Mouse (Mus musculus) liver, adult 2 months (tissue): ENCODE measurements around the gene Ankrd39. TPM values are rescaled to one million over a fixed set of nuclear protein-coding genes. Genes with fewer than 3 reads are reported as not detected.

Experiments used
- DNase-seq: peaks from one replicate; pipeline ENCODE4 v3.0.0-alpha.2; 2011; ENCODE audit warnings: low read depth, low spot score; ENCODE audit errors: extremely low read depth
- H3K27ac ChIP-seq: fragments of 200-500 bp; replicated peaks from 2 replicates; pipeline ENCODE4 v1.5.1; 2012; ENCODE audit warnings: low read depth, mild to moderate bottlenecking, control low read depth, inconsistent platforms, low read length; ENCODE audit not compliant: insufficient read depth
- H3K27me3 ChIP-seq: fragments of 200-500 bp; 2 replicates; pipeline ENCODE4 v1.6.1; 2012; ENCODE audit warnings: mild to moderate bottlenecking, moderate library complexity, low read length, inconsistent platforms; ENCODE audit not compliant: control insufficient read depth, insufficient read depth
- H3K36me3 ChIP-seq: fragments of 200-500 bp; 2 replicates; pipeline ENCODE4 v1.6.1; 2012; ENCODE audit warnings: low read length, inconsistent platforms; ENCODE audit not compliant: control insufficient read depth, insufficient read depth
- H3K4me1 ChIP-seq: fragments of 200-500 bp; 2 replicates; pipeline ENCODE4 v1.6.1; 2011; ENCODE audit warnings: low read length; ENCODE audit not compliant: control insufficient read depth, insufficient read depth
- H3K4me3 ChIP-seq: fragments of 200-500 bp; 2 replicates; pipeline ENCODE4 v1.5.1; 2011; ENCODE audit warnings: low read depth, mild to moderate bottlenecking, control low read depth, low read length, moderate library complexity; ENCODE audit not compliant: insufficient read depth
- H3K79me2 ChIP-seq: fragments of 200-500 bp; 2 replicates; pipeline ENCODE4 v1.6.1; 2012; ENCODE audit warnings: inconsistent platforms, mild to moderate bottlenecking, low read length, moderate library complexity; ENCODE audit not compliant: control insufficient read depth, insufficient read depth
- H3K9ac ChIP-seq: fragments of 200-500 bp; 2 replicates; pipeline ENCODE4 v1.6.1; 2012; ENCODE audit warnings: low read depth, mild to moderate bottlenecking, control low read depth, inconsistent platforms, low read length
- CTCF ChIP-seq: fragments of 200-500 bp; IDR thresholded peaks from 2 replicates; pipeline ENCODE4 v1.5.1; 2011; ENCODE audit warnings: low read depth, low read length, control low read depth
- POLR2A ChIP-seq: fragments of 200-500 bp; IDR thresholded peaks from 2 replicates; pipeline ENCODE4 v1.6.1; 2011; ENCODE audit warnings: low read length, control low read depth; ENCODE audit not compliant: insufficient read depth; ENCODE audit errors: extremely low read depth
- WGBS: fragments of 180-500 bp; shearing (Covaris S2); methylation state at CpG from one replicate; pipeline ENCODE4 v1.1.7; 2018; 5-methylcytosine and 5-hydroxymethylcytosine counted together
- polyA plus RNA-seq: library from polyadenylated mRNA; depleted of rRNA; stranded (reverse); fragments of >200 nt; gene quantifications from 2 replicates; pipeline ENCODE4 v1.2.3, GENCODE M21; 2012
- total RNA-seq: library from RNA; depleted of rRNA; stranded (reverse); fragments of >200 nt; gene quantifications from 2 replicates; pipeline ENCODE4 v1.2.3, GENCODE M21; 2014

The Ankrd39 gene
- total and polyA plus RNA-seq, 2 experiments: 2.6 to 9.4 TPM

DNA sequence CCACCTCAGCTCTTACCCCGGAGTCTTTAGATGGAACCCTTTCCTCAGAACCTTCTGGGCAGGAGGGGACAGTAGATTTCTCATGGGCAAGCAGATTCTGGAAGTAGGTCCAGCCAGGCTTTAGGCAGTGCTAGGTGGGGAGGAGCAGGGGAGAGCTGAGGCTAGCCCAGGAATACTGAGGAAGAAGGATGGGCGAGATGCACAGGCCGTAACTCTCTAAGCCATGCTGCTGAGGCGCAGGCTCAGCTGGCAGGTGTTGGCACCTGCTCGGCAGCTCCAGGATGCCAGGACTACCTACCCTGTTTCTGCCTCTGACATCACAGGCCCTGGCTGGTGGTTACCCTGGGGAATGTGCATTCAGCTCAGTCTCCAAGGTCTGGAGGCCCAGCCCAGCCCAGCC is 23.1 kb upstream of the Ankrd39 start:
- Histone ChIP-seq H3K27ac (0 out of 2 replicates have a peak overlapping the region, but pooled peaks have one; percentile 10), H3K9ac (no peak overlapping the region), H3K4me1 (peaks cover 5% of the 10 kb centered on the region; the same call in 1 of the 2 replicates), H3K36me3 (no peaks in the 10 kb centered on the region), H3K27me3 (no peaks in the 10 kb centered on the region), H3K4me3 (no peak overlapping the region), H3K79me2 (no peaks in the 10 kb centered on the region)
- WGBS: 92% methylated on average over 5 of the region's 5 CpGs
- DNase-seq: no peak
- TF ChIP-seq POLR2A (no peak), CTCF (no peak)

DNA sequence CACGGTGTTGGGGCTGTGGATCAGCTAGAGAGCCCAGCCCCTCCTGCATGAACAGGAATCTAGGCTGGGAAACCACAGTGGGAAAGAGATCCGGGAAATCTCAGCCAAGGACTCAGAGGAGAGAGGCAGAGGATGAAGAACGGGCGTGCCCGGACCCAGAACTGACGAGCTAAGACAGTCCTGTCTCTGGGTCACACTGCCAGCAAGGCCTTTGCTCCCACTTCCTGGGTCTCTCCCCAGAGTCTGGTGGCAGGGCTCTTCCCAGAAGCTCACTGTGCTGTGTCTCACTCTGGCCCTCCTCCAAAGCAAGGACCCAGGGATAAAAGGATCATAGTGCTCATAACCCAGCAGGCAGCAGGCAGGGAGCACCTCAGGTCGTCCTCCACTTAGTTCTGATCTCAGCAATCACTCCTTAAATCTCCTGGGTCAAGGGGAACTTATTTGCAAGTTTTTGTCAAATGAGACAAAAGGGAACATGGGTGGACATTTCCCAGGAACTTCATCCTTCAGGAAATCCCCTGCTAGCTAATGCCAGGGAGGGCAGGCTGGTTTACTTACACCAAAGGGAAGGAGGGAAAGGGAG is 22.5 kb upstream of the Ankrd39 start:
- peak overlapping the region; percentile 48 for H3K27ac ChIP-seq
- TF ChIP-seq CTCF (no peak), POLR2A (no peak)
- DNase-seq: no peak
- H3K9ac ChIP-seq: 0 out of 2 replicates have a peak overlapping the region, but pooled peaks have one; percentile 11
- no peak overlapping the region for H3K4me3 ChIP-seq
- H3K36me3 ChIP-seq: no peaks in the 10 kb centered on the region
- H3K79me2 ChIP-seq: no peaks in the 10 kb centered on the region
- H3K4me1 ChIP-seq: peaks cover 5% of the 10 kb centered on the region; the same call in 1 of the 2 replicates
- H3K27me3 ChIP-seq: no peaks in the 10 kb centered on the region
- WGBS: 64% methylated on average over 7 of the region's 7 CpGs

DNA sequence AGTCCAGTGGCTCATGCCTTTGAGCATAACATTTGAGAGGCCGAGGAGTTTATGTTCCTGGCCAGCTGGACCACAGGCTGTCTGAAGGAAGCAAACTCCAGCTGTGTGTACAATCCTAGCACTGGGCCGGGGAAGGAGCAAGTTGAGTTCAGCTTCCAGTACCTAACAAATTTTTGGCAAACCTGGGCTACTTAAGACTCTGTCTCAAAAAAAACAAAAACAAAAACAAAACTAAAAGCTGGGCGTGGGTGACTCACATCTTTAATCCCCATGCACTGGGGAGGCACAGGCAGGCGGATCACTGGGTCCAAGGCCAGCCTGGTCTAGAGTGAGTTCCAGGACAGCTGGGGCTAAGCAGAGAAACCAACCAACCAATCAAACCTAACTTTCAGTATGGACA is 21.5 kb upstream of the Ankrd39 start:
- TF ChIP-seq CTCF: no peak
- Histone ChIP-seq H3K4me1 (peaks cover 6% of the 10 kb centered on the region; the same call in 1 of the 2 replicates), H3K27ac (peak overlapping the region; percentile 48; the same call in 1 of the 2 replicates), H3K79me2 (no peaks in the 10 kb centered on the region), H3K9ac (no peak overlapping the region), H3K4me3 (no peak overlapping the region), H3K36me3 (no peaks in the 10 kb centered on the region), H3K27me3 (no peaks in the 10 kb centered on the region)
- no peak for DNase-seq
- 71% methylated on average over 4 of the region's 4 CpGs for WGBS

DNA sequence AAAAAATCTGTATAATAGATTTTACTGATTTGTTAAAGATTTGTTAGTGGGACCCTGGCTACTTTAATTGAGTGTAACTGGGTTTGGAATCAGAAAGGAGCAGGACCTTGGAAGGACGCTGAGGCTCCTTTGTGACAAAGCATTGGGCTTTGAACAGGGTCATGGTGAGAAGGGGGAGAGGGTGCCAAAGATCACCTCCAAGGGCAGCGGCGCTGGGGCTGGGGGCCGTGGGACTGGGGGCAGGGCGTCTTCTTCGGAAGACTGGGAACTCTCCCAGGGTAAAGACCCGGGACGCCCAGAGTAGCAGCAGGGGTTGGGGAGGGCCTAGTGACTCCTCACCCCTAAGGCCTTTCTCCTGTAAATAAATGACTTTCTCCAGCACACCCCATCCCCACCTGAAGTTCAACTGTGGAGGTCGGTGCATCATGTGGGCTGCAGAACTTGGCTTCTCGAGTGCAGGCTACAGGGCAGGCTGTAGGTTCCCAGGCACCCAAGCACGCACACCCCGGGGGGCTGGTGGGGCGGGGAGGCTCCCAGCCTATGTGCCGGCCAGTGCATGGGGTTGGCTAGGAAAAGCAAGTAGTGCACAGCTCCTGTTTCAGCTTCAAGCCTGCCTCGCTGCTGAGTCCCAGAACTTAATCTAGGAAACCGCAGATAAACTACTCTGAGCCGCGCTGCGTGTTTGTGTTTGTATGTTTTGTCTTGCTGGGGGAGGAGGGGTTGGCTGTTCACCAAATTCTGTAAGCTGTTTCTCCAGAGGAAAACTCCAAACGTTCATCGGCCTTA is 20.8 kb upstream of the Ankrd39 start:
- Histone ChIP-seq H3K9ac (no peak overlapping the region), H3K36me3 (no peaks in the 10 kb centered on the region), H3K27me3 (no peaks in the 10 kb centered on the region), H3K27ac (0 out of 2 replicates have a peak overlapping the region, but pooled peaks have one; percentile 25), H3K4me3 (no peak overlapping the region), H3K4me1 (peaks cover 8% of the 10 kb centered on the region; the same call in 1 of the 2 replicates), H3K79me2 (no peaks in the 10 kb centered on the region)
- TF ChIP-seq CTCF: no peak
- TF ChIP-seq POLR2A: no peak
- peak; percentile 19 for DNase-seq
- WGBS: 59% methylated on average over 21 of the region's 21 CpGs

DNA sequence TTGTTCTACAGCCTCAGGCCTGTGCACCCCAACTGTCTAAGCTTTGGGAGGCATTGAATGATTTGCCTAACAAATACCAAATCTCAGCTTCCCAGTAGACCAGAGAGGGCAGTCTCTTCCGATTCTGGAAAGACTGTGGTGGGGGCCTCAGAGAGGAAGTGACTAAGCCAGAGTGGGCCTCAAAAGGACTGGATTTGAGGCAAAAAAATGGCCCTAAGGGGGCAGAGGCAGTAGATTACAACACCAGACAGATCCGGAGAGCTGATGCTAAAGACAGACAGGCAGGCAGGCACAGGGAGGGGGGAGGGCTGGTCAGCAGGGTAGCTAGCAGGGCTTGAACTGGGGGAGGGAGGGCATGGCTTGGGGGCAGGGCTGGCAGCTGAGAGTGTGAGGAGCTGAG is 19.2 kb upstream of the Ankrd39 start:
- no peak for TF ChIP-seq POLR2A
- TF ChIP-seq CTCF: no peak
- no peaks in the 10 kb centered on the region for H3K27me3 ChIP-seq
- no peak overlapping the region for H3K9ac ChIP-seq
- WGBS: 41% methylated on average over 2 of the region's 2 CpGs
- no peaks in the 10 kb centered on the region for H3K36me3 ChIP-seq
- H3K79me2 ChIP-seq: no peaks in the 10 kb centered on the region
- H3K4me1 ChIP-seq: peaks cover 8% of the 10 kb centered on the region; the same call in 1 of the 2 replicates
- H3K27ac ChIP-seq: no peak overlapping the region
- no peak overlapping the region for H3K4me3 ChIP-seq
- no peak for DNase-seq

DNA sequence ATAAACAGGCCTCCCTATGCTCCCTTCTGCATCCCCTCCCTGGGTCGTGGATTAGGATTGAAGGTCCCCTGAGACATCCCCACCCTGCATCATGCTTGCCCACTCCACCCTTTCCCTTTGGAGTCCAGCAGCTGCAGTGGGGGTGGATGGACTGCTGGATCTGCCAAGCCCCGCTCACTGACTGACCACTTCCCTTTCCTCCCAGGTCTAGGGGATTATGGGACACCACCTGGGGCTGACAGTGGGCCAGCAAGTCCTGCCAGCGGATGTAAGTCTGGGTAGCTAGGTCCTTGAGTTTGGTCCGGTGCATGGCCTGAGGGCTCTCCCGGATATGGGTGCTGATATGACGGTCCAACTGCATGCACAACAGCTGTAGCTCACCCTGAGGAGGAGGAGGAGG is 16.9 kb upstream of the Ankrd39 start:
- 72% methylated on average over 6 of the region's 6 CpGs for WGBS
- Histone ChIP-seq H3K4me1 (peaks cover 3% of the 10 kb centered on the region; the same call in 1 of the 2 replicates), H3K27me3 (no peaks in the 10 kb centered on the region), H3K4me3 (no peak overlapping the region), H3K36me3 (no peaks in the 10 kb centered on the region), H3K27ac (no peak overlapping the region), H3K9ac (no peak overlapping the region), H3K79me2 (no peaks in the 10 kb centered on the region)
- DNase-seq: no peak
- TF ChIP-seq POLR2A (no peak), CTCF (no peak)
